Mouse (Mus musculus): Measurements from ENCODE around the gene Ccdc97. TPM values are rescaled to one million over a fixed set of nuclear protein-coding genes. Genes with fewer than 3 reads are reported as not detected.

Ccdc97 gene
- polyA plus RNA-seq (2017; shearing (Covaris generic)) = 52.1 TPM

DNA sequence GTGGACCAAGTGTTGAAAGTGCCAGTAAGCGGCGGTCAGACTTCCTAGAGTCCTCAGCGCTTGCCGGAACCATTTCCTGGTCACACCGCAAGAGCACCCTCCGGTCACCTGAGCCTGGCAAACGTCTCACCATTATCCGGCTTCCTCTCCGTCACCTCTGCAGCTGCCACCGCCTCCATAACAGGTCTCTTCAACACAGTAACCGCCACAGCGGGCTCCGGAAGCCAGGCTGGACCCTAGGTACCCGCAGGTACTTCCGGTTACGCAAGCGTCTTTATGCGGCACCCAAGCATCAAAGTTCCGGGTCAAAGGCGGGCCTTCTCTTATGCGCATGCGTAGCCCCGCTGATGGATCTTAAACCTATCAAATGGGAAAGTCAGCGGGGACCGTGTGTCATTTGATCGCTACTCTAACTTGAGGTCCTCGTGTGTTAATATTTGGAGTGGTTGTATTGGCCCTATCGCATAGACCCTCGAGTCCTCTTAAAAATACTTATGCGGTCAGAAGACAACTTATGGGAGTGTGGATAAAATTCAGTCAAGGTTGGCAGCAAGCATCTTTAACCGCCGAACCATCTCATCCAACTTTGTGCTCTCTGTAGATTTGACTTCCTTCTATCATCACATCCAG lies at the start of gene Ccdc97:
Ccdc97 (minus strand) TSS at position 301 of the 630 bp plus-strand sequence.

DNA sequence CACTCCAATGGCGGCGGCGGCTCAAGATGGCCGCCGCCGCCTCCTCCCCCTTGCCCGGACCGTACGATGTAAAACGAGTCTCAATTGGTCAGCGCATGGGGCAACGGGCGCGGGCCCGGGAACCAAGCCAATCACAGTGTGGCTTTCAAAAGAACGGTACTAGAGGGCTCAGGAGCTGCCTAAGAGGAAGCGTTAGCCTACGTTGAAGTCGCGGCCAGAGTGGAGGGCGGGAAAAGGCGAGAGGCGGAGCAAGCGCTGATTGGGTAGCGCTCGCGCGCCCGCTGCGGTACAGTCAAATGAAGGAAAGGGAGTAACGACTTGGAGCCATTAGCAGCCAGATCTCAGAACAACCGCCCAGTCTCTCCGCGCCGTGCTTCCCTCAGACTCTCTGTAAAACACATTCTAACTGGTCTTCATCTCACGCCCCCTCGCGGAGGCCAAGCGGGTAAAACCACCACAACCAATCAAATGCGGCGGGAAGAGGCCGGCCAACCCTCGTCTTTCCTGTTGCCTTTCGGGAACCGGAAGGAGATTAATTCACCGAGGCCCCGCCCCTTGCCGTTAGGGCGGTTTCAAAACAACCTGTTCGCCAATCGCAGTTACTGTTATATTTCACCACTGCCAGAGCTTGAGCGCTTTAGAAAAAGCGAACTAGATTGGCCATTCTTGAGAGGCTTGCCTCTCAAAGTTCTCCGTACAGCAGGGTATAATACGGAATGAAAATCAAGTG lies 36.0 kb upstream of the Ccdc97 start, which contains the start of gene Hnrnpul1:
Hnrnpul1 (minus strand) TSS at position 20 of the 730 bp plus-strand sequence.

DNA sequence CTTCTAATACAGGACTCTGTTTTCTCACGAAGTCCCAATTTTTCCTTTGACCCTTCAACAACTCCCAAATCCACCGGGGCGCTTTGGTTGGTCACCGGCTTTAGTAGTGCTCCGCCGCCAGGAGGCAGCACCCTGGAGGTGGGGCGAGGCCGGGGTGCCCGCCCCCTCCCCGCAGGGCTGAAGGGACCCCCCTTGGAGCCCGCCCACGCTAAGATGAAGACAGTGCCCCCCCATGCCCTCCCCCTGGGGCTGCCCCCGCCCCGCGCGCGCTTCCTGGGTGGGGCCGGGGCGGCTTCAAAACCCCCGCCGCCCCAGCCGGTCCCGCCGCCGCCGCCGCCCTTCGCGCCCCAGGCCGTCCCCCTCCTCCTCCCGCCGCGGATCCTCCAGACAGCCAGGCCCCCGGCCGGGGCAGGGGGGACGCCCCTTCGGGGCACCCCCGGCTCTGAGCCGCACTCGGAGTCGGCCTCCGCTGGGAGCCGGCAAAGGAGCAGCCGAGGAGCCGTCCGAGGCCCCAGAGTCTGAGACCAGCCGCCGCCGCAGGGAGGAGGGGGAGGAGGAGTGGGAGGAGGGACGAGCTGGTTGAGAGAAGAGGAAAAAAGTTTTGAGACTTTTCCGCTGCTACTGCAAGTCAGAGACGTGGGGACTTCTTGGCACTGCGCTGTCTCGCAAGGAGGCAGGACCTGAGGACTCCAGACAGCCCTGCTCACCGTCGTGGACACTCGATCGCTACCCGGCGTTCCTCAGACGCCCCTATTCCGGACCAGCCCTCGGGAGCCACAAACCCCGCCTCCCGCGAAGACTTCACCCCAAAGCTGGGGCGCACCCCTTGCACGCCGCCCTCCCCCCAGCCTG lies 32.0 kb downstream of the Ccdc97 start, which contains the start of gene Tgfb1:
Tgfb1 (plus strand) TSS at position 323 of the 852 bp plus-strand sequence.

DNA sequence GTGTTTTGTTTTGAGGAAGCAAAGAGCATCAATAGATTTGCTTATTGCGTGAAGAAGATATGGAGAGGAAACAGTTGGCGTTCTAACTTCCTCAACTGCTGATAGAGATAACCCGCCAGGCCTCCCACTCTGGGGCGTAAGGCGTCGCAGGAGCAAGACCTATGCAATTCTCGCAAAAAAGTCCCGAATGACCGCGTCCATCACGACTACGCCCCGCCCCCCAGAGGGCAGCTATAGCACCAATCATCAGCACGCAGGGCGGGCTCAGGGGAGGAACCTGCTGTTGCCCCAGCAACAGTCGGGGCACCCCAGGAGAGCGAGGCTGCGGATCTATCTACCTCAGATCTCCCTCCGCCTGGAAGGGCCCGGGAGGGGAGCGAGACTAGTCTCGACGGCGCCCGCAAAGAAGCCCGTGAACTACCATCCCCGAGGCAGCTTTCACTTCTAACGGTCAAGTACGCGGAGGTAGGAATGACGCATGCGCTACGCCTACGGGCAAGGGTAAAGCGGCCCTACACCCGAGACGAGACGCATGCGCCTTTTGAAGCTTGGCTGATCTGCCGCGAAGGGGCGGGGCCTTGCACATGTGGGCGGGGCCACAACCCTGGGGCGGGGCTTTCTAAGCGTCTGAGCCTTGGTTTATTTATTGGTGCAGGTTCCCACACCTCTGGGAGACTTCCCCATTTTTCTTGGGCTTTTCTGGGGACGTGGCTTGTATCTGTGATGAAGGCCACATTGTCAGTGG lies 38.2 kb downstream of the Ccdc97 start, which contains the start of gene B9d2:
B9d2 (plus strand) TSS at position 267 of the 745 bp plus-strand sequence.

DNA sequence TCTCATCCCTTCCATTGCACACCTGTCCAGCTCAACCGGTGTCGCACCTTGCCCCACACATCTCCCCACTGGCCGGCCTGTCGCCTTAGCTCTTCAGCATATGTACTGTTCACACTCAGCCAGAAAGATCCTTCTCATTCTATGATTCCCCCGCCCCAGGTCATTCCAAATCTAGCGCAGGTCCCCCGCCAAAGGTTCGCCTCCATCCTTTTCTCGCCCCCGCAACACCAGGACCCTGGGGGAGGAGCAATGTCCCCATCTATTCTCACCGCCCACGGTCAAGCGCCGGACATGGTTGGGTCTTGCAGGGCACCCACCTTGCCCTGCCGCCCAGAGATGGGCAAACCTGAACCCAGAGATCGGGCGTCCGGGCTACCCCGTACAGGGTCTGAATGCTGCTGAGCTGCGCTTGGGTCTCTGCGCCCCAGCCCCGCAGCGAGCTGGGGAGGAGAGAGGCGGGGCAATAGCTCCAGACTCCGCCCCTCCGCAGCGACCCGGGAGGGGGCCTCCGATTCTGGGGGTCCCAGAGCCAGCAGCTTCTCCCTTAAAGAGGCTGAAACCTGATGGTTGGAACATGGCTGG lies 44.1 kb downstream of the Ccdc97 start, which contains the start of gene Tmem91:
Tmem91 (minus strand) TSS at position 448 of the 582 bp plus-strand sequence.

Other genes starting within 250 kb of the Ccdc97 start
- gene Ceacam1, start 241.5 kb downstream of the Ccdc97 start, polyA plus RNA-seq (2017; shearing (Covaris generic)) = 0.40 TPM
- gene Ceacam2, start 179.2 kb downstream of the Ccdc97 start, polyA plus RNA-seq (2017; shearing (Covaris generic)) = not detected
- not detected for gene Erich4, start 103.2 kb downstream of the Ccdc97 start, polyA plus RNA-seq (2017; shearing (Covaris generic))
- 91.4 TPM for gene Dmac2, start 99.7 kb downstream of the Ccdc97 start, polyA plus RNA-seq (2017; shearing (Covaris generic))
- 0.49 TPM for gene B3gnt8, start 92.4 kb downstream of the Ccdc97 start, polyA plus RNA-seq (2017; shearing (Covaris generic))
- 36.7 TPM for gene Bckdha, start 60.1 kb downstream of the Ccdc97 start, polyA plus RNA-seq (2017; shearing (Covaris generic))
- gene Exosc5, start 59.9 kb downstream of the Ccdc97 start, polyA plus RNA-seq (2017; shearing (Covaris generic)) = 64.7 TPM
- 2.7 TPM for gene Tmem91, start 43.9 kb downstream of the Ccdc97 start, polyA plus RNA-seq (2017; shearing (Covaris generic))
- 23.7 TPM for gene B9d2, start 38.3 kb downstream of the Ccdc97 start, polyA plus RNA-seq (2017; shearing (Covaris generic))
- 114 TPM for gene Tgfb1, start 32.1 kb downstream of the Ccdc97 start, polyA plus RNA-seq (2017; shearing (Covaris generic))
- 104 TPM for gene Hnrnpul1, start 35.7 kb upstream of the Ccdc97 start, polyA plus RNA-seq (2017; shearing (Covaris generic))
- 0.80 TPM for gene Axl, start 69.6 kb upstream of the Ccdc97 start, polyA plus RNA-seq (2017; shearing (Covaris generic))
- 14.6 TPM for gene Cyp2s1, start 97.8 kb upstream of the Ccdc97 start, polyA plus RNA-seq (2017; shearing (Covaris generic))
- gene Cyp2b10, start 178.5 kb upstream of the Ccdc97 start, polyA plus RNA-seq (2017; shearing (Covaris generic)) = not detected